In the genomic region with DNA sequence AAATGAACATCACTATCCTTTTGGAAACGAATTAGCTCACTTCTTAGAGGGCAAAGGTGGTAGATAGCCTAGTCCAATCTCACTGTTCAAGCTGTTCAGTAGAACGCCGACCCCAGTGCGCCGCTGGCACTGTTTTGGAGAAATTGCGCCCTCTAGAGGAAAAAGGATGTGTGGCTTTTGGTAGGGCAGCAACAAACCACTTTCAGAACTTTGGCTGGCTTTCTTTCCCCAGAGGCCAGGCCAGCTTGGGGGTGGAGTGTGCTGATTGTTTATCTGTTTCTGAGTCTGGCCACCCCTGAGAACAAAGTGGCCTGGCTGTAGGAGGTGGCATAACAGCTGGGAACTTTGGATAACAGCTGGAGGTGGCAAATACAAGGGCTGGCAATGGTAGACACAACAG, we compare ENCODE assay signal across 8 mouse cellular contexts. TPM values are rescaled to one million over a fixed set of nuclear protein-coding genes. Genes with fewer than 3 reads are reported as not detected.
DNase-seq lines count a peak whose midpoint lies in the region; ATAC-seq and TF ChIP-seq lines count a peak whose summit lies in the region.

No protein-coding gene starts in this region.

- H3K27ac ChIP-seq in thymus, adult 2 months (ENCODE audit: control insufficient read depth, insufficient read depth, low read length) = no peak overlapping the region
- peak overlapping the region; percentile 37; the same call in 1 of the 2 replicates for H3K27ac ChIP-seq in hindbrain, postnatal 0 days
- H3K27ac ChIP-seq in liver, embryonic 14.5 days = no peak overlapping the region
- no peak overlapping the region for H3K27ac ChIP-seq in neural tube, embryonic 13.5 days (replicated peaks)

- 25% methylated on average over 6 of the region's 6 CpGs for WGBS in thymus, adult 2 months
- WGBS in hindbrain, postnatal 0 days = 7% methylated on average over 6 of the region's 6 CpGs
- 5% methylated on average over 6 of the region's 6 CpGs for whole genome bisulfite sequencing in liver, embryonic 14.5 days (ENCODE audit: insufficient replicate concordance)
- WGBS in neural tube, embryonic 13.5 days = 15% methylated on average over 6 of the region's 6 CpGs

- H3K9me3 ChIP-seq in hindbrain, postnatal 0 days (ENCODE audit: low read length) = no peaks in the 10 kb centered on the region
- H3K9me3 ChIP-seq in liver, embryonic 14.5 days (ENCODE audit: control insufficient read depth, low read length) = no peaks in the 10 kb centered on the region
- no peaks in the 10 kb centered on the region for H3K9me3 ChIP-seq in neural tube, embryonic 13.5 days

- H3K4me3 ChIP-seq in thymus, adult 2 months (ENCODE audit: control insufficient read depth, insufficient read depth, low read length) = no peak overlapping the region
- H3K4me3 ChIP-seq in hindbrain, postnatal 0 days (ENCODE audit: low read length) = no peak overlapping the region
- no peak overlapping the region for H3K4me3 ChIP-seq in liver, embryonic 14.5 days (ENCODE audit: insufficient read depth in 1 of 2, low read depth in 2 of 2, low read length in 2 of 2)
- no peak overlapping the region for H3K4me3 ChIP-seq in neural tube, embryonic 13.5 days

- H3K36me3 ChIP-seq in thymus, adult 2 months (ENCODE audit: control insufficient read depth, insufficient read depth, low read length) = no peaks in the 10 kb centered on the region
- H3K36me3 ChIP-seq in hindbrain, postnatal 0 days (ENCODE audit: insufficient read depth, low read length) = no peaks in the 10 kb centered on the region
- H3K36me3 ChIP-seq in liver, embryonic 14.5 days (replicated peaks; ENCODE audit: control insufficient read depth, insufficient read depth, low read depth) = no peaks in the 10 kb centered on the region
- H3K36me3 ChIP-seq in neural tube, embryonic 13.5 days = no peaks in the 10 kb centered on the region

- H3K4me2 ChIP-seq in hindbrain, postnatal 0 days (ENCODE audit: low read depth, low read length) = no peak overlapping the region
- H3K4me2 ChIP-seq in liver, embryonic 14.5 days (ENCODE audit: low read depth) = peak overlapping the region; percentile 39
- no peak overlapping the region for H3K4me2 ChIP-seq in neural tube, embryonic 13.5 days

- TF ChIP-seq EP300 in liver, embryonic 14.5 days (IDR thresholded peaks at IDR 0.05; ENCODE audit: low read depth) = no peak

- peak; percentile 63; the same call in 1 of the 2 replicates for TF ChIP-seq CTCF in thymus, adult 2 months (IDR thresholded peaks at IDR 0.05; ENCODE audit: borderline replicate concordance, control insufficient read depth, extremely low read depth, insufficient read depth, low read length, poor library complexity)
- peak; percentile 79 for TF ChIP-seq CTCF in hindbrain, postnatal 0 days (IDR thresholded peaks at IDR 0.05; ENCODE audit: low read depth)
- TF ChIP-seq CTCF in liver, embryonic 14.5 days (IDR thresholded peaks at IDR 0.05; ENCODE audit: low read depth) = peak; percentile 83

- no peak for TF ChIP-seq POLR2A in thymus, adult 2 months (IDR thresholded peaks at IDR 0.05; ENCODE audit: control insufficient read depth, extremely low read depth, insufficient read depth, low read length, poor library complexity)

- H3K4me1 ChIP-seq in thymus, adult 2 months (replicated peaks; ENCODE audit: control insufficient read depth, insufficient read depth, low read length) = peaks cover 7% of the 10 kb centered on the region
- H3K4me1 ChIP-seq in hindbrain, postnatal 0 days (ENCODE audit: insufficient read depth, low read length) = no peaks in the 10 kb centered on the region
- H3K4me1 ChIP-seq in liver, embryonic 14.5 days (replicated peaks; ENCODE audit: control insufficient read depth in 2 of 2, insufficient read depth in 2 of 2, low read length in 1 of 2) = peaks cover 0 to 5% of the 10 kb centered on the region in 2 experiments; a peak in 1 of 4 replicates
- H3K4me1 ChIP-seq in neural tube, embryonic 13.5 days (replicated peaks) = peaks cover 4% of the 10 kb centered on the region; the same call in 1 of the 2 replicates

- ATAC-seq in frontal cortex, adult (ENCODE audit: low TSS enrichment) = peak; percentile 86
- peak; percentile 78 for ATAC-seq in hindbrain, postnatal 0 days
- peak; percentile 74 for ATAC-seq in liver, embryonic 14.5 days (ENCODE audit: insufficient read depth)
- ATAC-seq in neural tube, embryonic 13.5 days (ENCODE audit: low read depth) = peak; percentile 48

- DNase-seq in thymus, adult 2 months = peak; percentile 43
- no peak for DNase-seq in thymus, adult 18-20 months
- peak; percentile 68 for DNase-seq in cerebellum, adult 9-10 months
- peak; percentile 87 for DNase-seq in hindbrain, postnatal 0 days (ENCODE audit: low spot score)
- peak; percentile 57 to 84 (median 58) for DNase-seq in liver, embryonic 14.5 days (ENCODE audit: low read depth in 3 of 3, low spot score in 3 of 3)
- DNase-seq in yolk sac, embryonic 10.5 days (ENCODE audit: low spot score) = peak; percentile 28

- no peaks in the 10 kb centered on the region for H3K27me3 ChIP-seq in thymus, adult 2 months (ENCODE audit: control insufficient read depth, insufficient read depth, low read length)
- no peaks in the 10 kb centered on the region for H3K27me3 ChIP-seq in hindbrain, postnatal 0 days (ENCODE audit: insufficient read depth, low read length)
- H3K27me3 ChIP-seq in liver, embryonic 14.5 days (ENCODE audit: control insufficient read depth, insufficient read depth, low read length) = no peaks in the 10 kb centered on the region
- no peaks in the 10 kb centered on the region for H3K27me3 ChIP-seq in neural tube, embryonic 13.5 days

- no peak overlapping the region for H3K9ac ChIP-seq in hindbrain, postnatal 0 days (replicated peaks; ENCODE audit: low read length)
- H3K9ac ChIP-seq in liver, embryonic 14.5 days (replicated peaks) = no peak overlapping the region
- no peak overlapping the region for H3K9ac ChIP-seq in neural tube, embryonic 13.5 days

RNA-seq across cellular contexts. Expression of gene Pigm, which starts 11.7 kb away (rescaled TPM):
- 20.8 and 25.3 TPM in 2 replicates for polyA plus RNA-seq in thymus, adult 2 months (2012; rRNA removed)
- total RNA-seq in hindbrain, postnatal 0 days (2014; rRNA removed) = 12.2 and 14.7 TPM in 2 replicates
- 2.7 and 3.0 TPM in 2 replicates for polyA plus RNA-seq in hindbrain, postnatal 0 days (2015; fragmentation: Nextera tagmentation; extraction: Ambion mirVana)
- 3.8 and 4.1 TPM in 2 replicates for polyA plus RNA-seq in liver, embryonic 14.5 days (2012; rRNA removed)
- 2.3 and 2.6 TPM in 2 replicates for polyA plus RNA-seq in liver, embryonic 14.5 days (2014; fragmentation: Nextera tagmentation; extraction: Ambion mirVana)
- 5.1 and 5.7 TPM in 2 replicates for polyA plus RNA-seq in neural tube, embryonic 13.5 days (2015; fragmentation: Nextera tagmentation; extraction: Ambion mirVana)

RNA-seq across cellular contexts. Expression of gene Kcnj10, which starts 23.7 kb away (rescaled TPM):
- 3.2 and 3.9 TPM in 2 replicates for polyA plus RNA-seq in thymus, adult 2 months (2012; rRNA removed)
- 8.6 and 10.0 TPM in 2 replicates for total RNA-seq in hindbrain, postnatal 0 days (2014; rRNA removed)
- 5.4 and 5.6 TPM in 2 replicates for polyA plus RNA-seq in hindbrain, postnatal 0 days (2015; fragmentation: Nextera tagmentation; extraction: Ambion mirVana)
- polyA plus RNA-seq in liver, embryonic 14.5 days (2012; rRNA removed) = 0.17 and 0.18 TPM in 2 replicates
- polyA plus RNA-seq in liver, embryonic 14.5 days (2014; fragmentation: Nextera tagmentation; extraction: Ambion mirVana) = 0.04 and 0.08 TPM in 2 replicates
- 1.9 and 2.0 TPM in 2 replicates for polyA plus RNA-seq in neural tube, embryonic 13.5 days (2015; fragmentation: Nextera tagmentation; extraction: Ambion mirVana)

RNA-seq across cellular contexts. Expression of gene Kcnj9, which starts 35.6 kb away (rescaled TPM):
- polyA plus RNA-seq in thymus, adult 2 months (2012; rRNA removed) = 1.5 TPM in 2 replicates
- 8.0 and 9.8 TPM in 2 replicates for total RNA-seq in hindbrain, postnatal 0 days (2014; rRNA removed)
- 3.6 and 4.2 TPM in 2 replicates for polyA plus RNA-seq in hindbrain, postnatal 0 days (2015; fragmentation: Nextera tagmentation; extraction: Ambion mirVana)
- polyA plus RNA-seq in liver, embryonic 14.5 days (2012; rRNA removed) = 0.02 and 0.05 TPM in 2 replicates
- polyA plus RNA-seq in liver, embryonic 14.5 days (2014; fragmentation: Nextera tagmentation; extraction: Ambion mirVana) = not detected in 2 replicates
- polyA plus RNA-seq in neural tube, embryonic 13.5 days (2015; fragmentation: Nextera tagmentation; extraction: Ambion mirVana) = 1.5 and 2.1 TPM in 2 replicates

Comparison
In these comparisons a context has a peak if more than half of its experiments do, and no peak if none do; other contexts are left out.
1. DNase-seq: peak in thymus, adult 2 months (single experiment), cerebellum, adult 9-10 months (single experiment), hindbrain, postnatal 0 days (single experiment), liver, embryonic 14.5 days (3 of 3) and yolk sac, embryonic 10.5 days (single experiment); none in thymus, adult 18-20 months (0 of 2).
2. Peak in every context shown above with its lines, with median percentiles within 50 percentile points of each other: CTCF ChIP-seq and ATAC-seq.